Mouse (Mus musculus) adrenal gland, adult (tissue): Measurements from ENCODE around the gene Tmem213.

Experiments used
- DNase-seq, 2 experiments: peaks; one replicate each; pipeline ENCODE4 v3.0.0; 2022 to 2023; ENCODE audit warnings: low spot score in 1 of 2; ENCODE audit not compliant: inconsistent age in 2 of 2

Tmem213 gene

GRCm38 (mm10) chr6:38152305-38152704, 43.2 kb downstream of the Tmem213 start:
- no peak for DNase-seq

- DNase-seq: no peak
Observed at GRCm38 (mm10) chr6:38156204-38156603, 47.1 kb downstream of the Tmem213 start.

- DNase-seq: no peak
Observed at GRCm38 (mm10) chr6:38157925-38158324, 48.9 kb downstream of the Tmem213 start.

- DNase-seq: no peak
Observed at GRCm38 (mm10) chr6:38159576-38159975, 50.5 kb downstream of the Tmem213 start.

- peak; percentile 69 to 95 for DNase-seq
Observed at GRCm38 (mm10) chr6:38160102-38160501, 51.0 kb downstream of the Tmem213 start.

GRCm38 (mm10) chr6:38160556-38160955, 51.5 kb downstream of the Tmem213 start:
- no peak for DNase-seq

- DNase-seq: no peak
Observed at GRCm38 (mm10) chr6:38162825-38163504, 53.9 kb downstream of the Tmem213 start.

GRCm38 (mm10) chr6:38164705-38165104, 55.6 kb downstream of the Tmem213 start:
- no peak for DNase-seq

- DNase-seq: no peak
Observed at GRCm38 (mm10) chr6:38165385-38165784, 56.3 kb downstream of the Tmem213 start.
